Mouse (Mus musculus): ENCODE data around the gene Zfp84. TPM values are rescaled to one million over a fixed set of nuclear protein-coding genes. Genes with fewer than 3 reads are reported as not detected.

The Zfp84 gene
- 18.6 TPM for polyA plus RNA-seq (2017; shearing (Covaris generic))

DNA sequence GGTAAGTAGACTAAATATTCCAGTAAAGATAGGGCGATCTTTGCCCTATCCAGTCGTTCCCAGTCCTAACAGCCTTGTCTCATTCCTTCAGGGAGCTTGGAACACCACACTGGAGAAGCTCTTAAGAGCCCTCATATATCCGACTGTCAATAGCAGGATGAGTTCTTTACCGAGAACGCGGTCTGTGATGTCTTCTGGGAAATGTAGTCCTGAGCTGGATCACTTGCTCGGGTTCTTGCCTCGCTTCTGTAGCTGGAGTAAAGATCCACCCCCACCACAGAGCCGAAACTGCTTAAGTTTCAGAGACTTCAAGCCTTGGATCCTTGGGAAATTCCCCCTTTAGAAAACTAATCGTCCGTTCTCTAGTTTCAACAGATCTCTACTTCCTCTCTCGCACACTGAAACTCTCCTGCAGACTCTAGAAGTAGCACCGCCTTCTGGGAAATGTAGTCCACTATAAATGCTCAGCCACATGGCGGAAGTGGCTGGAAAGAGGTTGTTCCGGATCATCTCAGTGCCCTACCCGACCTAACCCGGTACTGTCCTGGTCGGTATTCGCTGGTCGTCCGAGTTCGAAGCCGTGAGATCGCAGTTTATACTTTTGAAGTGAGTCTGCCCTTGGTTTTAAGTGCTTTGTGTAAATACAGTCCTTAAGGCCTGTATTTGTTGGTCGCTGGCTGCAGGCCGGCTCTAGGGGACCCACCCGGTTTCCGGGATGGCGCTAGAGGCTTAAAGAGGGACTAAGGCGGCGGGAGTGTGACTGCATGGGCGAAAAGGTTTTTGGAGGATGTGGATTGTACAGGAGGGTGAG, at the start of gene Zfp84:
TSS of gene Zfp84 (plus strand) at position 463 of the 811 bp plus-strand sequence.

DNA sequence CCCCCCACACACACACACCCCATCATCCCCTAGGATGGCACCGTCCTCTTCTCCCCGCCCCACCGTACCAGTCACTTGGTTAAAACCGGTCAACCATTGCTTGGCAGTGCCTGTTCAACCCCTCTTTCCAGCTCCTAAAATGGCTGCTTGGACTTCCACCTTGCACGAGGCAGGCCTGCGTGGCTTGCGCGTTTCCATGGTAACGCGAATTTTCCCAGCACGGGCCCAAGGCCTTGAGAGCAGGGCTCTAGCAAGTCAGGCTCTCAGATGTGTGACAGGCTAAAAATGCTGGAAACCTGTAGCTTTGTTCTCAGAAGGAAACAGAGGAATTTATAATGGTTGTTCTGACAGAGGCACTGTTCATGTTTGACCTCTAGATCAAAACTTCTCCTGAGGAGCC, 41.5 kb upstream of the Zfp84 start, which contains the start of gene Catsperg2:
TSS of gene Catsperg2 (minus strand) at position 173 of the 400 bp plus-strand sequence.

DNA sequence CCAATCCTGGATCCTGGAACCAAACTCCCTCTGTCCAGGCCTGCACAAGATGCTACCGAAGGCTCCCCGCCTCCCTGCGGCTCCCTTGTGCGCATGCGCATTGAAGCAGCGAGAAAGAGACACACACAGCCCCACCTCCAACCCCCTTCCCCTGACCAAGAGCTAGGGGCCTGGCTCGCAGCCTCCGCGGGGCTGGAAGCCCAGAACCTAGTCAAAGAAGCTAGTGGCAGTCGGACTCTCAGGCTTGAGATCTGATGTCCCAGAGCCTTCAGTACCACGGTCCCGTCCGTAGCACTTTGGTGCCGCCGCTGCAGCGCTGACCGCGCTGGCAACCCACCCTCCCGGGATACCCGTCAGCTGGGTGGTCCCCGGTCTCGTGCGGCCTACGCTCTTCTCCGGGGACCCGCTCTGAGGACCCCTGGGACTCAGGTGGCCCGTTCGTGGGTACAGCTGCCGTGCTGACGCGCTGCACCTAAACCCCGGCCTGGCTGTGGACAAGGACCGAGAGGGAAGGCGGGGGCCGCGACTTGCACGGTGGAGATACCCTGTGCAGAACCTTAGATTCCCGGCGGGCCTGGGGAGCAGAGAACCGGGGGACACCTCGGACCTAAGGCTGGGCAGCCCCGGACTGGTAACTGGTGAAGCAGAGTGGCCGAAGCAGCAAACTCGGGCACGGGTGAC, 15.7 kb downstream of the Zfp84 start, which contains the start of gene Zfp30:
TSS of gene Zfp30 (plus strand) at position 128 of the 681 bp plus-strand sequence.

DNA sequence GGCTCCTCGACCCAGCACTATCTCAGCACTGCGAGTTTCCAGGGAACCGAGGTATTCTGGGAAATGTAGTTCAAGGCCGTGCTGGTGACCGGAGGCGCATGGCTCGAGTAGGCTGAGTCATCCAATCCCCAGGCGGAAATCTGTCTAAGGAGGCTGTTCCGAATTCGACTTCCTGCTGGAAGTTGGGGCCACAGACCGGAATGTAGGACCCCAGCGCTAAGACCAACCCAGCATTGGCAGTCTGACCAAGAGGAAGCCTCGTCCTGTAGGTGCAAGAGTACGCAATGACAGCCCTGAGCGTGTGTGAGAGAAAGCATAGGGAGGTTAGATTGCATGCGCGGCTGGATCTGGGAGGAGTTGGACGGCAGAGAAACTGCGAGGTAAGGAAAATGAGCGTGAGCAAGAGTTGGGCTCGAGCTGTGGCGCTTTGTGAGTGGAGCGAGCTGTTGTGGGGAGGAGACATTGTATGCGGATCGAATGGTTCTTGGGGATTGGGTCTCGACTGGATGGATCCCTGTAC, 47.6 kb downstream of the Zfp84 start, which contains the start of gene Zfp790:
TSS of gene Zfp790 (plus strand) at position 205 of the 520 bp plus-strand sequence.

Other genes with a start within 250 kb of the Zfp84 start
- gene Sipa1l3, start 249.9 kb upstream of the Zfp84 start, polyA plus RNA-seq (2017; shearing (Covaris generic)), result 10.8 TPM
- gene Catsperg2, start 41.5 kb upstream of the Zfp84 start, polyA plus RNA-seq (2017; shearing (Covaris generic)), result not detected
- gene Zfp30, start 15.4 kb downstream of the Zfp84 start, polyA plus RNA-seq (2017; shearing (Covaris generic)), result not detected
- gene Zfp790, start 47.6 kb downstream of the Zfp84 start, polyA plus RNA-seq (2017; shearing (Covaris generic)), result 8.3 TPM
- gene Zfp940, start 85.1 kb downstream of the Zfp84 start, polyA plus RNA-seq (2017; shearing (Covaris generic)), result 4.3 TPM
- gene Zfp420, start 91.4 kb downstream of the Zfp84 start, polyA plus RNA-seq (2017; shearing (Covaris generic)), result 12.1 TPM
- 2.4 TPM for gene Zfp27, start 138.0 kb downstream of the Zfp84 start, polyA plus RNA-seq (2017; shearing (Covaris generic))
- 1.00 TPM for gene Zfp383, start 139.7 kb downstream of the Zfp84 start, polyA plus RNA-seq (2017; shearing (Covaris generic))
- gene Zfp74, start 185.5 kb downstream of the Zfp84 start, polyA plus RNA-seq (2017; shearing (Covaris generic)), result 6.7 TPM
- gene Zfp568, start 215.4 kb downstream of the Zfp84 start, polyA plus RNA-seq (2017; shearing (Covaris generic)), result 8.8 TPM